Mouse (Mus musculus) heart, embryonic 11.5 days (tissue): ENCODE measurements at regions not wholly inside any gene's neighbourhood (a gene's known extent, or its start where the extent isn't known, plus 50 kb on each side); places are given as distances from the start of the nearest gene placed in this dataset.

Experiments
- ATAC-seq: fragments of 200-750 bp; cut with Nextera tagmentation; replicated peaks from 2 replicates; pipeline ENCODE4 v1.8.0; 2017; ENCODE audit warnings: moderate library complexity; ENCODE audit not compliant: insufficient number of reproducible peaks, low FRiP score, low TSS enrichment
- H3K27ac ChIP-seq: fragments of 300-500 bp; sonication (generic); 2 replicates; pipeline ENCODE4 v1.5.1; 2014; ENCODE audit warnings: mild to moderate bottlenecking, low read depth, low read length
- H3K27me3 ChIP-seq: fragments of 300-500 bp; sonication (generic); 2 replicates; pipeline ENCODE4 v1.6.1; 2014; ENCODE audit warnings: mild to moderate bottlenecking, low read length, mixed read lengths; ENCODE audit not compliant: control insufficient read depth, insufficient read depth
- H3K36me3 ChIP-seq: fragments of 300-500 bp; sonication (generic); 2 replicates; pipeline ENCODE4 v1.6.1; 2014; ENCODE audit warnings: mild to moderate bottlenecking, low read length, moderate library complexity, mixed read lengths; ENCODE audit not compliant: control insufficient read depth, insufficient read depth
- H3K4me1 ChIP-seq: fragments of 300-500 bp; sonication (generic); 2 replicates; pipeline ENCODE4 v1.6.1; 2014; ENCODE audit warnings: low read length; ENCODE audit not compliant: control insufficient read depth, insufficient read depth
- H3K4me2 ChIP-seq: fragments of 300-500 bp; sonication (generic); 2 replicates; pipeline ENCODE4 v1.6.1; 2014; ENCODE audit warnings: mild to moderate bottlenecking, moderate library complexity
- H3K4me3 ChIP-seq: fragments of 300-500 bp; sonication (generic); 2 replicates; pipeline ENCODE4 v1.5.1; 2014; ENCODE audit warnings: low read depth, low read length
- H3K9ac ChIP-seq: fragments of 300-500 bp; sonication (generic); 2 replicates; pipeline ENCODE4 v1.6.1; 2014; ENCODE audit warnings: mild to moderate bottlenecking, low read depth, low read length, moderate library complexity
- H3K9me3 ChIP-seq: fragments of 300-500 bp; sonication (generic); replicated peaks from 2 replicates; pipeline ENCODE4 v1.6.1; 2016; ENCODE audit warnings: low read length; ENCODE audit not compliant: control insufficient read depth
- WGBS: fragments of 180-500 bp; shearing (Covaris S2); extraction: QIAGEN DNeasy Blood & Tissue Kit; methylation state at CpG from one replicate; pipeline ENCODE4 v1.1.7; 2014; ENCODE audit not compliant: insufficient replicate concordance; 5-methylcytosine and 5-hydroxymethylcytosine counted together

GRCm38 (mm10) chr17:15146607-15147006 is 105.3 kb upstream of the Gm3448 start:
- H3K27ac ChIP-seq: no peak overlapping the region
- 0 out of 2 replicates have a peak, but pooled peaks cover 3% of the 10 kb centered on the region for H3K27me3 ChIP-seq
- no peaks in the 10 kb centered on the region for H3K36me3 ChIP-seq
- no peak overlapping the region for H3K9ac ChIP-seq
- no peaks in the 10 kb centered on the region for H3K9me3 ChIP-seq
- WGBS: 24% methylated on average over 7 of the region's 7 CpGs
- H3K4me3 ChIP-seq: no peak overlapping the region
- ATAC-seq: no peak
- 0 out of 2 replicates have a peak, but pooled peaks cover 3% of the 10 kb centered on the region for H3K4me1 ChIP-seq
- H3K4me2 ChIP-seq: no peak overlapping the region

DNA sequence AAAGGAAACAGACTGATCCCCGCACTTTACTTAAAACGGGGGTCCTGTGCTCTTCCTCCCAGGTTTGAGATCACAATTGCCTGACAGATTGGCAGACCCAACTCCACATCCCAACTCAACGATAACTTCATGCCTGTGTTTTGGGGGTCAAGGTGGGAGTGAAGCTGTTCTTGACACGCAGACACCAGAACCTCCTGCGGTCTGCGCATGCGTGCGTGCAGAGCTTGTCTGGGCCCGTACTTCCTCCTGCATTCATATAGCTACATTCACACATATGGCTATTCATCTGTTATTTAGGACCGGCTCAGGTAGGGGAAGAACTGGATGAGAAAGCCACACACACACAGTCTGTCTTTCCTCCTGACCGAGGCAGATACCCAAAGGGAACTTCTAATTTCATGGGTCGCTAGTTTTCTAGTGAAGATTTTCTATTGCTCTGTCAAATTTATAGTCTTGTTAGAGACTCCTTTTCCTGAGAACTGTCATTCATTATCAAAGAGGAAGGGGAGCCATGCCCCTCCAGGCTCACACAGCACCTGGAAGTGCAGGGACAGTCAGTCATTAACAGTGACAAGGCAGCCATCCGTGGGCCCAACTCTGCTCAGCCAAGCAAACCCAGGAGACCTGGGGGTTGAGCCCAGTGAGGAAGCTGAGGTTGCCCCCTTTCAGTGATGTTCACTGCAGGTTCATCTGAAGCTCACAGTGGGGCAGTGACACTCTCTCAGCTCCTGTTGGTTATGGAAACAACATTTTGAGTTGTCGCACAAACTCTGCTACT is 104.0 kb upstream of the Gm3448 start:
- 82% methylated on average over 14 of the region's 14 CpGs for WGBS
- Histone ChIP-seq H3K36me3 (no peaks in the 10 kb centered on the region), H3K4me2 (no peak overlapping the region), H3K4me1 (0 out of 2 replicates have a peak, but pooled peaks cover 3% of the 10 kb centered on the region), H3K4me3 (no peak overlapping the region), H3K9me3 (no peaks in the 10 kb centered on the region), H3K27ac (no peak overlapping the region), H3K27me3 (0 out of 2 replicates have a peak, but pooled peaks cover 3% of the 10 kb centered on the region), H3K9ac (no peak overlapping the region)
- no peak for ATAC-seq

- Histone ChIP-seq H3K4me1 (0 out of 2 replicates have a peak, but pooled peaks cover 2% of the 10 kb centered on the region), H3K27ac (no peak overlapping the region), H3K4me2 (no peak overlapping the region), H3K9me3 (no peaks in the 10 kb centered on the region), H3K36me3 (no peaks in the 10 kb centered on the region), H3K9ac (no peak overlapping the region), H3K4me3 (no peak overlapping the region), H3K27me3 (0 out of 2 replicates have a peak, but pooled peaks cover 2% of the 10 kb centered on the region)
- 48% methylated on average over 4 of the region's 4 CpGs for WGBS
- no peak for ATAC-seq
These were observed 99.1 kb upstream of the Gm3448 start for GRCm38 (mm10) chr17:15140391-15140790.
